Mouse (Mus musculus) erythroid progenitor cell, adult 5-6 weeks (primary cell): ENCODE measurements around the gene Sh3rf1. TPM values are rescaled to one million over a fixed set of nuclear protein-coding genes. Genes with fewer than 3 reads are reported as not detected.

Source experiments
- ATAC-seq: replicated peaks from 2 replicates; pipeline ENCODE4 v1.8.0; 2016; ENCODE audit warnings: moderate number of reproducible peaks, mild to moderate bottlenecking, moderate TSS enrichment, inconsistent platforms; ENCODE audit not compliant: poor library complexity, low FRiP score, severe bottlenecking
- total RNA-seq, 2 experiments: library from RNA; stranded (forward) in 1 of 2; stranded (reverse) in 1 of 2; fragments of 150-400 nt in 1 of 2; fragments of 186-747, 209-891 nt in 1 of 2; gene quantifications; 2 replicates each; pipeline versions ENCODE4 v1.2.3 to v1.2.4; 2015 to 2017; ENCODE audit warnings: low replicate concordance in 2 of 2

The Sh3rf1 gene
- total RNA-seq, 2 experiments from 2014 or later, result not detected

DNA sequence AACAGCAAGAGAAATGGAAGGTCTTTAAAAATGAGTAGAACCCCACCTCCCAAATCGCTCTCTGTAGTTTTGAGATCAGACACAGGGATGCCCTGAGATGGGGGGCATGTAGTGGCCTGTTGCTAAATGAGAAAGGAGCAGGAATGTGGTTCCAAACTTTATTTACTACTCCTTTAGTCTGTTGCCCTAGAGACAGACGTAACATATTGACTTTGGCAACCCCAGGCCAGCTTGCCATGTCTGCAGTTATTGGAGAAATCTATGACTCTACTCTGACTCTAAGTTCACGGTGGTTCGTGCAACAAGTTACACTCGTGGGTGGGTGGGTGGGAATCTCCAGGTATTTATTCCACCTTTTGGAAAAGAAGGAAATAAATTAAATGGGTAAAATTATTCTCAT is 30.5 kb downstream of the Sh3rf1 start:
- ATAC-seq, result no peak

DNA sequence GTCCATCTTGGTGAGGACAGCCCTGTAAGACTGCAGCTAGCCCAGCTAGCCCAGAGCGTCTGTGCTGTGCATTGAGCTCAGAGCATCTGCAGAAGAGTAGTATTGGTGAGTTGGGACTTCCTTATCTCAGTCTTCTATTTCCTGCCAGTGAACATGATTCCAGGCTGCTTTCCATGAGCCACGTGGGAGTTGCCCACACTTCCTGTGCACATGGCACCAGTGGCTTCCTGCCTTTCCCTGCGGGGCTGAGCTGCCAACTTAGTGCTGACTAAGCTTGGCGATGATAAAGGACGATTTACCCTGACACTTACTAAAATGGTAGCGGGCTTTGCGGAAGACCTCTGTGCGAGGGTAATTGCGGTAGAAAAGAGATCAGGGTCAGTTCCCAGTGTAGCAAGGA is 35.2 kb downstream of the Sh3rf1 start:
- ATAC-seq, result no peak

DNA sequence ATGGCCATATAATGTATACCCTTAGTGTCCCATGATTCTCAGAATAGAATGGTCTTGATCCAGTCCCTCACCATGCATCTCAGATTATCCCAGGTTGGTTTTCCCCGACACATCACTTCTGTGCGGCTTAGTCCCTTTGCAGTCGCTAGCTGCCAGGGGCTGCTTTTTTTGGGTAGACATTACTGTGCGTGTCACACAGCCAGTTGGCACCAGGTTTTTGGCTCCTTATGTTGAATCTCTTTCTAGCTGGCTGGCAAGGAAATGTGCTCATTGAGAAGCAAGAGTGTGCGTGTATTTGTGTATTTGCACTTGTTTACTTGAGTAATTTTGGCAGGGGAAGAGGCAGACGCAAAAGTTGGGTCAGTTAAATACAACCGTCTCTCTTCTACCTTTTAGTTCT is 35.9 kb downstream of the Sh3rf1 start:
- ATAC-seq, result no peak

DNA sequence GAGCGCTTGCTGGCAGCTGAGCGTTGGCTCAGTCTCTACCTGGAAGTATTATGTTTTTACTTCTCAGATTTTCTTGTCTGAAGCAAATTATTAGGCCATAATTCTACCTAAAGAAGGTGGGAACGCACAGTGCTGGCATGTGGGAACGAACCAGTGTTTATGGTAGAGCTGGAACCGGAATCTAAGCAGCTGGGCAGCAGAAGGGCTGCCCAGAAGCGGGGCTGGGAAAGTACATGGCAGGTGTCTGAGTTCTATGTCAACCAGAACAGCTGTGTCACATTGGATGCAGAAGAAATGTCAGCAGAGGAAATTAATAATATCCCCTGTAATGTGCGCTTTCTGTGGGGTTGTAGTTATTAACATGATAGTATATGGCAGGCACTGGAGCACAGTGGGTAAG is 36.9 kb downstream of the Sh3rf1 start:
- ATAC-seq, result no peak

DNA sequence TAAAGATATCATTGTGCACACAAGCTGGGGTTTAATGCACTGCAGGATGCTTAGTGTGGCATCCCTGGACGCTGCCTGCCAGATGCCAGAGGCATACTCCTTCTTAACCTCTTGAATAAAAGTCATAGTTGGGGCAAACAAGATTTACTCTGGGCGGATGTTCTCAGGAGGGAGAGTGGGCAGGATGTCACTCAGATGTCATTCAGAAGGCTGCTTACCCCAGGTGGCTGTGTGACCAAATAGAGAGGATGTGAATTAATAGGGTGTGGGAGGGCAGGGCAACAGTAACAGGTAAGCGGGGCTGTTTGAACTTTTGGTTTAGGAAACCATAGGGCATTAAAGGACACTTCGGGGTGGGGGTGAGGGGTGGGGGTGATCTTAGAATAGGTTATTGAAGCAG is 37.7 kb downstream of the Sh3rf1 start:
- ATAC-seq, result no peak

DNA sequence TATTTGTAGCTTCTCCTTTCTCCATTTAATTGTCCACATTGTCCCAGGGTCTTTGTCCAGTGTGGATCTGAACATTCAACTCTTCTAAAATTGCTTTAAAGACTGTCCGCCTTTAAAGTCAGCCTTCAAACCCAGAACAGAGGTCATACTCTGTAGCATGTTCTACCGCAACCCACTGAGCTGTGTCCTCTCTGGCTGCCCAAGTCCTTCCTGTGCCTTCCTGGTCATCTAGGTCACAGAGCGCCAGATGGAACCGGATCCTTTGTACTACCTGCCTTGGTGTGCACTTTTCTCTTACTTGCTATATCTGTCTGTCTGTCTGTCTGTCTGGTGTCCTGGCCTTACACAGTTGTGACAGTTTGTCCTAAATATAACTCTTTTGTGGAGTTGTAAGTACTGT is 40.0 kb downstream of the Sh3rf1 start:
- ATAC-seq, result no peak

DNA sequence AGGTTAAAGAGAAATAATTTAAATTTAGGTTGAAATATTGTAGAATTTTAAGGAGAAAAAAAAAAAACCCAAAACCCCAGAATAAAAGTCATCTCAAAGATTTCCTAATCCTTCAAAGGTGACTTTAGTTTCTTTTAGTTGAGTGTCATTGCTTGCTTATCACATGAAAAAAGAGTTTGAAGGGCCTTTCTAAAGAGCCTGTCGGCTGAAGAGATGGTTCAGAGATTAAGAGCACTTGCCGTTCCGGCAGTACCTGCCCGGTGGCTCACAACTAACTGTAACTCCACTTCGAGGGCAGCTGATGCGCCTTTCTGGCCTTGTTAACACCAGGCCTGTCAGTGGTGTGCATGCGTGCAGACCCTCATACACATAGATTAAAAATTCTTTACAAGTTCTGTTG is 41.2 kb downstream of the Sh3rf1 start:
- ATAC-seq, result no peak

DNA sequence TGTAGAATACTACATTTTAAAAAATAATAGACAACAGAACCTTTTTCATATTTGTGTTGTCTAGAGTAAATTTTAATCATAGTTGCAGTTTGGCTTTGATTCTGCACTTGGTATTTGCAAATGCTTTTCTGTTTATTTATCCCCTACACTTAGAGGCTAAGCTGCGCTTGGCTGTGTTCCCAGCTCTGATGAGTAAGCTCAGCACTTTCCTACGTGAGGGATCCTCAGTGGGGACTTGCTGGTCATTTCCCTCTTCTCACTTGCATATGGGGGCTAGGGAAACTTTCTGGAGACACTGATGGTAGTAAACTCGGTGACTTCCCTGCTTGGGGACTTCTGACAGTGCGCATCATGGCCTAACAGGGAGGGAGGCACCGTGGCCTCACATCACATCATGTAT is 41.7 kb downstream of the Sh3rf1 start:
- ATAC-seq, result no peak

DNA sequence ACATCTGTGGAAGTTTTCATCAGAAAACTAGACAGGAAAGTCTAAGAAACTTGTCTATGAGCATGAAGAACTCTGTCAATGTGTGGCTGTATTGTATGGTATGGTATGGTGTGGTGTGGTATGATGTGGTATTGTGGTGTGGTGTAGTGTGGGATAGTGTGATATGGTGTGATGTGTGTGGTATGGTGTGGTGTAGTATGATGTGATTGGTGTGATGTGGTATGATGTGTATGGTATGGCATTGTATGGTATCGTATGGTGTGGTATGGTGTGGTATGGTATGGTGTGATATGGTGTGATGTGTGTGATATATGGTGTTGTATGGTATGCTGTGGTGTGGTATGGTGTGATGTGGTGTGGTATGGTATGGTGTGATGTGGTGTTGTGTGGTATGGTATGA is 43.4 kb downstream of the Sh3rf1 start:
- ATAC-seq, result no peak

DNA sequence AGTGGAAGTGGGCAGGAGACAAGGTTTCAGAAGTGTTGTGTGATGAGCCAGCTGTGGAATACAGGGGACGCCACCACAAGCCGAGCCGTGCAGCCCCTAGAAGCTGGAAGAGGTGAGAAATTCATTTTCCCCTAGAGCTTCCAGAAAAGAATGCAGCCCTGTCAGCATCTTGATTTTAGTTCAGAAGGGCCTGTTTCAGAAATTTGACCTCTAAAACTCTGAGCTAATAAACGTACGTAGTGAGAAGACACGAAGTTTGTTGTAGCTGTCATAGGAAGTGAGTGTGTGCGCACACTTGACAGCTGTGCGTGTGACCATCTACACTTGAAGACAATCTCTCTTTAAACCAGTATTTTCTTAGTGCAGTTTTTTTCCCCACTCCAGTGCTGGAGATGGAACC is 44.0 kb downstream of the Sh3rf1 start:
- no peak for ATAC-seq

DNA sequence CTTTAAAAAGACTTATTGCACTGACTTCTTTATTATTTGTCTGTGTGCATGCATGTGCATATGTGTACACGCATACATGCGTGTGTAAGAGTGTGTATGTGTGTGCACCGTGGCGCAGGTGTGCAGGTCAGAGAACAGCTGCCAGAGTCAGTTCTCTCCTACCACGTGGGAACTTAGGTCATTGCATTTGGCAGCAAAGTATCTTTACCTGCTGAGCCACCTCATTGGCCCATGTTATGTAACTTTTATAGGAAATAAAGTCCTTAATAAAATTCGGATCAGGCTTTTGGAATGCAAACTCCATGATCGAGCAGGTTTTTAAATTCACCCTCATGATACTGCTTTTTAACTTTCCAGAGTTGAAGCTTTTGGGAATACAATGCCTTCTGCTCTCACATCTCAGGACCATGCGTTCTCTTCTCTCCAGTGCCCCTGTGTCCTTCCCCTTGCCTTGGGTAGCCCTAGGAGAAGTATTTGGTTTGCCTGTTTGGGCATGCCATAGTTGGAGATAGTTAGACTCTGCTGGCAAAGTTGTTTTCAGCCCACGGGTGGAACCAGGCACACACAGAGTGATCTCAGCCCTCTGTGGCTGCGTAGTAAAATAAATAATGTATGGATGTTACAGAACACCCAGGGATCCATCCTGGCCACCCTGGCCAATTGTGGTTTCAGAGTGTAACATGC is 44.7 kb downstream of the Sh3rf1 start:
- ATAC-seq, result no peak

DNA sequence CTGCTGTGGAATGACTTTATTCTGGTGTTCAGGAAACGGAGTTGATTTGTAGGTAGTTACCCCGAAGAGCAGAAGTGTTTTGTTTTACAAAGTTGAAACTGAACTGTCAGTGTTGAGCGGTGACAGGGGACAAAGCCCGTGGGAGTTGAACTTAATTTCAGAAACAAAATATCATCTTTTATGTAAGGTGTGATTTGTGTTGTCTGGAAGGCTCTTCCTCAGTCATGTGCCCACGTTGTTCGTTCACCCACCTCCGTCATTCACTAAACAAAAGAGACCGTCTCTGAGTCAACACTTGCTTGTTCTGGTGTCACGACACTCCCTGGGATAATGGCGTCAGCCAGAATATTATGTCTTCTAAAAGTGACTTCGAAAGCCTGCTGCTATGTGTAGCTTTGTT is 46.3 kb downstream of the Sh3rf1 start:
- ATAC-seq, result no peak

DNA sequence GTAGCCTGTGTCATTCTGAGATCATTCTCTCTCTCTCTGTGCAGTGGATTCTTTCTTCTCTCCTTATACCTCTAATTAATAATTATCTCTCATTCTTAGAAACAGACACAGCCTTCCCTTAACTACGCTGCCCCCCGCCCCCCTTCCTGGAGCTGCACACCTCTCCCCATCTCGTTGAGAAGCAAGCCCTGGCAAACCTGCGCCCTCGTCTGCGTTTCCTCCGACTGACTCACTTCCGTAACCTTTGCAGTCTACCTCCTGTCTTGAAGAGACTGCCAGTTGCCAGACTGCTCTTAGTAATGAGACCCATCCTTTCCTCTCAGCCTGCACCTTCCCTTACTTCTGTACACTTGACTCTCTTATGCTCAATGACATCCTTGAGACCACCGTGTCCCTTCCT is 46.9 kb downstream of the Sh3rf1 start:
- ATAC-seq, result no peak

DNA sequence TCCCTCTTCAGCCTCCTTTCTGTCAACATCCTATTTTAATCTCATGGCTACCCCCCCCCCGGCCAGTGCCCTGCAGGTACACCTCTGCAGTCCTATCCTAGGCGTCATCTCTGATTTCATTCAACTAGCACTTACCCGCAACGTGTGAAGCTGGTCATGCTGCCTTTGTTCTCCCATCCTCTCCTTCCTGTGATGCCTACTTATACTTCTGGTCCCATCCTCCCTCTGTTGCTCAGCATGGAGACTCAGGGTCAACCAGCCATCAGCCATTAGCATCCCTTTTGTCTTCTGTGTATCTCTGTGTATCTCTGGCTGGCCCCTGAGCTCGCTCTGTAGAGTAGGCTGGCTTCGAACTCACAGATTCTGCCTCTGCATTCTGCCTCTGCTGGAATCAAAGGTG is 47.3 kb downstream of the Sh3rf1 start:
- no peak for ATAC-seq

DNA sequence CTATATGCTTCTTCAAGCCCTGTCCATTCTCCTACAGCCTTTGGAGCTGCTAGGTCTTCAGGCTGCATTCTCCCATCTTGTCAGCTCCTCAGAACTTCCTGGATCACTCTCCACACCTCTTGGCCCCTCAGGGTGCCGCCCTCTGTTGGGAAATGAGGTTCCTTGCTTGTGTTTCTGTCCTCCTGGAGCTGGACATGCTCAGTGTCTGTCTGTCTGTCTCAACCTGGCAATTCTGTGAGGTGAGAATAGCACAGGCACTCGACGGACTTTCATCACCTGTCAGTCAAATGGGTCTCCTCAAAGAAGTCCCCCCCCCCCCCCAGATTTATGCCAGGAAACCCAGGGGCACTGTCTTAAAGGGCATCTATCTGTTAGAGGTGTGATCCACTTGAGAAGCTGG is 49.2 kb downstream of the Sh3rf1 start:
- ATAC-seq, result no peak

DNA sequence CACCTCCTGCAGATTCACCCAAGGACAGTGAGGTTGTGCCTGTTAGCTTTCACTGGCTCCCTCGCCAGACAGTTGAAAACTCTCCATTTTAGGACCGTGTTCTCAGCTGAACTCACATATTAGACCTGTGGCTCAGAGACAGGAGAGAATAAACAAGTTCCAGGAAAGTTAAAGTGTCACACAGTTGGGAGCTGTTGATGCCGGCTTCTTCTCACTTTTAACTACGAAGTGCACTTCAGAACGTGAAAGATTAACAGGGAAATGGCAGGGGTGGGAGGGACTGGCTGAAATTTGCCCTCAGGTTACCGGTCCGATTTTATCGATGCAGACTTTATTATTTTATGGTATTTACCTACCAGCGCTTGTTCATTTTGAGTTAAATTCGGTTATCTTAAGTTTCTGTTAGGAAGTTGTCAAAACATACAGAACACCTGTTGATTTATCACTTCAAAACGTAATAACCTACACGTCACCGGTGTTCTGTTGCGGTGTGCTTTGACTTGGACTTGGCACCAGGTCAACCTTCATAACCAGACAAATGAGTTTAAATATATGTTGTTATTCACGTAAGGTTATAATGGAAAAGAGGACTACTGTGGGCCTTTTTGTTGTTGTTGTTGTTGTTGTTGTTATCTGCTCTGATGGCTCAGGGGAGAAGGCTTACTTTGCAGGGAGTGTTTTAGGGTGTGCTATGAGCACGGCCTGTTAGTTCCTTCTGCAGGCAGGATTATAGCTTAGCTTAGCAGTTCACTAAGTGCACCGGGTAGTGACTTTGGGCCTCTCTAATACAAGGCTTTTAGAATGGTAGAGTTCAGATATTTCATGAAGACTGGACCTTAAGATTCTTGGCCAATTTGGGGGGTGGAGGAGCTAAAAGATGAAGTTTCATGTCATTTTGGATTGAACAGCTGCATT is 49.9 kb downstream of the Sh3rf1 start:
- ATAC-seq, result no peak

DNA sequence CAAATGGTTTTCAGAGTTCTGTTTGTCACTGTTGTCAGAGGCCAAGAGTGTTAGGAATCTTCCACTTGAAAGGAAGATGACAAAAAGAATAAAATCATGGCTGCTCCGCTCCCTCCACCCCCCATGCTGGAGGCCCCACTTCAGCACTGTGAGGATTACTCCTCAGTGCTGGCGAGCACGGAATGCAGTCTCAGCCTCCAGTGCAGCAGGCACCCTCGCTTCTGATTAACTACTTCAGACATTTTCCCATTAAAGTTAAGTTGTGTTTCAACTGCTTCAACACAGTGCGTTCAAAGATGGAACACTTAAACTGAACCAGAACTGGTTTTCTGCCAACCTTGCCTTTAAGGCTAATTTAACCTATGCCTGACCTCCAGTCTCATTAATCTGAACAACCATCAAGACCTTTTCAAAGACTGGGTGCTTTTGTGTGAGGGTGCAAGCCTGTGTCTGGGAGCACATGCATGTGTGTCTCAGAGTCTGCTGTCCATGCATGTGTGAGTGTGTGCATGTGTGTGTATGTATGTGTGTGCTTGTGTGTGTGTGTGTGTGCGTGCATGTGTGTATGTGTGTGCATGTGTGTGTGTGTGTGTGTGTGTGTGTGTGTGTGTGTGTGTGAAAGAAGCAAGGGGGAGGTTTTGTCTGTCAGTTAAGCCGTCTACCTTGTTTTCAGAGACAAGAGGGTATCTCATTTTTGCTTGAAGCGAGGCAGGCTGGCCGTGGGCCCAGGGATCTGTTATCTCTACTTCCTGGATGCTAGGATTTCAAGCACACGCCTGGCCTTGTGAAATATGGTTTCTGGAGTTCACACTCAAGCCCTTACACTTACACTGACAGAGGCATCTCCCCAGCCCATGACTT is 51.2 kb downstream of the Sh3rf1 start:
- ATAC-seq, result no peak

DNA sequence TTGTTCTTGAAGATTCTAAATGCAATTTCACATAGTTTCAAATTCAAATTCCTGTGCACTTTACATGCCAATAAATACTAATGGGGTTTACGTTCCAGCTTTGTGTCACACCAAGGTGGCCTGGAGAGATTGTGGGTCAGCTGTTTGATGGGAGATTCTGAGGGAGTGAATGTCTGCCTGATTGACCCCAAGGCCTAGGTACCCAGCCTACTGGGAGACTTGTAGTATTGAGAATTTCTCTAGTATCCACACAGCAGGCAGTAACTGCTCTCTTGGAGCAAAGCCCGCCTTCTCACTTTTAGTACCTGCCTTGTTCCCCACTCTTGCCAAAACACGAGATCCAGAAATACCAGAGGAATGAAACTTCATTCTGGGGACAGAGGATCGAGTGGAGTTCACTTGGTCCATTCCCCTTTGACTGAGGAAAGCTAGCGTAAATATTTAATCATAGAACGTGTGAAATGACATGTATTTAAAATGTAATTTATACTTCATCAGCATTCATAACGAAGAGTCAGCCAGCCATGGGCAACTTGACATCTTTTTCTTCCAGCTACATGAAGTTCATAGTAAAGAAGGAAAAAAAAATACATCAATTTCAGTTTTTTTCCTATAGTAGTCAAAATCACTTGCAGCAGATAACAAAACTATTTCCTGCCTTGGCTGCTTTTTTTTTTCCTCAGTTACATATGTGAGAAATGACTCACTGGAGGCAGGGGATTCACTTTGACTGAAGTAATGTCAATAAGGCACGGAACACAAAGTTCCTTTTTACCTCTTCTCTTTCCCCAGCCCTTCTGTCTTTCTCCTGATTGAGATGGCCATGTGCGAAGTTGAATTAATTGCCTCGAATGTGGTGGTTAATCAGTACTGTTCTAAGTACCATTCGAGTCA is 52.0 kb downstream of the Sh3rf1 start:
- no peak for ATAC-seq

DNA sequence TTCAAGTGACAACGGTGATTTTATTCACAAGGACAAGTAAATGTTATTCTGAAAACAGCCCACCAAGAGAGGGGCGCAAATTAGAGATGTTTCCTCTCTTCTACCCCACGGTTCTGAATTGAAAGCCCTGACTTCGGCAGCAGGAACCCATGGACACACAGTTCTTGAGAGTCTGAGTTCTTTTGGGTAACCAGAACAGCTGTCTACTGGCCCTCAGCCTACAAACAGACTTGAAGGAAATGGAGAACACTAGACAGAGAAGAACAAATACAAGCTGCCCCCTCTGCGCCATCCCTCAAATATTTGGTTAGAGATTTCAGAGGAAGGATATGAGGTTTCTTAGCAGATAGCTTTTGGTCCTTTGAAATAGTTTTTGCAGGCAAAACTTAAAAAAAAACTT is 52.7 kb downstream of the Sh3rf1 start:
- no peak for ATAC-seq

DNA sequence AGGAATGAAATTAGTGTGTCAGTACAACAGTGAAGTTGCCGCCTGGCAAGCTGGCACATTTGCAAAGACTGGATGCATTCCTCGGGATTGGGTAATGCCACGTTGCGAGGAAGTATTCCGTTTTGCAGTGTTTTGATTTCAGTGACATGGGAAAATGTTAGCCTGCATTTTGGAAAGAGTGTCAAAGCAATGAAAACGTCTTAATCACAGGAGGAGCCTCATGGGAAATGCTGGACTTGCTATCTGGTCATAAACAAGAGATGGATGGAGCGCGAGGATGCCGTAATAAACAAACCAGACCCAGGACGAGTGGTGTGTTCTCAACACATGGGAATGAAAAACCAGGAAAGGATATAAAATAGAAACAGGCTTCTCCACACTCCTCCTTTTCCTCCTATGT is 55.4 kb downstream of the Sh3rf1 start:
- no peak for ATAC-seq
